Mouse (Mus musculus) heart, adult 2 months (tissue): ENCODE data around the gene Cops4.

Source experiments
- CTCF ChIP-seq: fragments of 200-600 bp; IDR thresholded peaks from 2 replicates; pipeline ENCODE4 v1.8.1; 2022; ENCODE audit warnings: antibody characterized with exemption, mild to moderate bottlenecking, moderate library complexity
- EP300 ChIP-seq: fragments of 200-500 bp; IDR thresholded peaks from 2 replicates; pipeline ENCODE4 v1.6.1; 2011; ENCODE audit warnings: low read depth, low read length, control low read depth; ENCODE audit not compliant: insufficient read depth
- POLR2A ChIP-seq: fragments of 200-500 bp; IDR thresholded peaks from 2 replicates; pipeline ENCODE4 v1.6.1; 2011; ENCODE audit warnings: mild to moderate bottlenecking, low read depth, low read length, control low read depth; ENCODE audit not compliant: insufficient read depth

GRCm38 (mm10) chr5:100500458-100500961 is 17.6 kb upstream of the Cops4 start, which contains the start of gene Lin54:
- TF ChIP-seq CTCF (peak; percentile 42), POLR2A (no peak), EP300 (no peak)
